Mouse (Mus musculus) mouse trophoblast stem cell (cell line): ENCODE measurements around the gene Xrcc1.

Experiments used
- in situ Hi-C, 2 experiments: fragments of 300-500 bp; cut with MseI, MboI; formaldehyde crosslinking; loops; 2 replicates in 1 of 2; 3 replicates in 1 of 2; pipeline ENCODE4 v1.15.1; 2025

Gene Xrcc1

GRCm38 (mm10) chr7:24529580-24529979 lies 16.5 kb upstream of the Xrcc1 start:
- in situ Hi-C loops: no loop called here

DNA sequence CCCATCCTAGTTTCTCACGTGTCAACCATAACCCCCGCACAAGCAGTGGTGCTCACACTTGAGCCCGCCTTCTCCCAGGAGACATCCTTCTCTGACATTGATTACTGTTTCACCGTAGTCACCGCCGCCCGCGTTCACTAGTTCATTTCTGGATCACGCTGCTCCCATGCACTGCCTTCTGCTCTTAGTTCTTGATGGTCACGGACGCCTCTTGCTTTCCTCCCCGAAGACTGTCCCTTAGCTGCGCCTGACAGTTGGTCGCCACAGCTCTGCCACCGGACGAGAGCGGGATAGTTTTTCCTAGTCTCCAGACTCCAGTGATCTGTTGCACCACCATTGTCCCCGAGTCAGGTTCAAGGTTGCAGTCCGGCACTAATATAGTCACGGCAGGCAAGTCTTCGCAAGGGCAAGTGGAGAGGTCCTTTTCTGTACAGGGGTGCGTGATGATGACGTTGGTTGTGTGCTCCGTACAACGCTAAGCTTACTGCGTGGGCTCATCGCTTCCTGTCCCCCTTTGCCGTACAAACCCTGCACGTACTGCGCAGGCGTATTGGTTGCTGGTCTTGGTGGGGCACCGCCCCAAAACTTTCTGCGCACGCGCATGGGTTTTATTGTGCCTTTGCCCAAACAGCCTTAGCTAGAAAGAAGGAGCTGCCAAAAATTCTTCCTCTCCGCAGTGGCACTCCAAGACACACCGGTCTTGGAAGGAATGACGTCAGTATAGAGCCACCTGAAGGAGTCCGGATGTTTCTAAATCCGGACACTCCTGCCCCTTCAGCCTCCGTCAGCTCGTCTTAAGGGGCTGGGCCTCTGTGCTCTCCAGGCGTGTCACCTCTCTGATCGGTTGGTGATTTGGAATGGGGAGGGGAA lies 15.8 kb upstream of the Xrcc1 start, which contains the start of gene Irgq:
Gene Irgq, plus strand, starts transcription at position 628 of the 870 bp plus-strand sequence.
- in situ Hi-C loops: no loop called here

- in situ Hi-C loops: no loop called here
Observed at GRCm38 (mm10) chr7:24531211-24531971, 14.7 kb upstream of the Xrcc1 start.

GRCm38 (mm10) chr7:24533031-24533571 lies 13.0 kb upstream of the Xrcc1 start:
- in situ Hi-C loops: no loop called here

- in situ Hi-C loops: no loop called here
Observed at GRCm38 (mm10) chr7:24533806-24534205, 12.3 kb upstream of the Xrcc1 start.

DNA sequence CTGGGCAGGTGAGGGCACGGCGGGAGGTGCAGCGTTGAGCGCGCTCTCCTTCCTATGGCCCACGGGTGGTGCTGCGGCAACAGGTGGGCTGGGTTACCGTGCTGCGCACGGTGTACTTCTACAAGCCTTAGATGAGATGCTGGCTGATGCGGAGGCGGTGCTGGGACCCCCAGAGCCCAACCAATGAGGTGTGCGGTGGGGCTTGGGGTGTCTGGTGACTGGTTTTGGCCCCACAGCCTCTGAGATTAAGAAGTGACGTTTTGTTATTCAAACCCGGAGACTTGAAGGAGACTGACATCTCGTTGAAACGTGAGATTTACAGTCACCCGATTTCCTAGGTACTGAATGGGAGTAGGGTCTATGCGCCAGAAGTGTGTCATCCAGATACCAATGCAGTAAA lies 11.8 kb upstream of the Xrcc1 start:
- in situ Hi-C loops: no loop called here

DNA sequence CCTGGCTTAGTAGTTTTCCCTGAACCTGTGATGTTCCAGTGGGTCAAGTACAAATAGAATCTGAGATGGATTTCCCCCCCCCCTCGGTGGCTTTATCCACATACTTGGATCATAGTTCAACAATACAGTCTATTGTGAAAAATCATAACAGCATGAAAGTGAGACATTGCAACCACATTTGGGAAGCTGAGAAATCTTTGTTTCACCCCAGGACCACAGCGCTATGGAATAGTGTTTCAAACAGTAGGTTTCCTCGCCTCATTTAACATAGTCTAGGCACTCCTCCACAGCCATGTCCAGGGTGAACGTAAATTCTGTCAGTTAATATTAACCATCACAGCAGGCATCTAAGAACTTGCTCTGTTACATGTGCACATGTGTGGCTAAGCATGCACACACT lies 9.0 kb upstream of the Xrcc1 start:
- in situ Hi-C loops: no loop called here

- in situ Hi-C loops: no loop called here
Observed at GRCm38 (mm10) chr7:24537591-24537990, 8.5 kb upstream of the Xrcc1 start.

- in situ Hi-C loops: no loop called here
Observed at GRCm38 (mm10) chr7:24538154-24538553, 7.9 kb upstream of the Xrcc1 start.

DNA sequence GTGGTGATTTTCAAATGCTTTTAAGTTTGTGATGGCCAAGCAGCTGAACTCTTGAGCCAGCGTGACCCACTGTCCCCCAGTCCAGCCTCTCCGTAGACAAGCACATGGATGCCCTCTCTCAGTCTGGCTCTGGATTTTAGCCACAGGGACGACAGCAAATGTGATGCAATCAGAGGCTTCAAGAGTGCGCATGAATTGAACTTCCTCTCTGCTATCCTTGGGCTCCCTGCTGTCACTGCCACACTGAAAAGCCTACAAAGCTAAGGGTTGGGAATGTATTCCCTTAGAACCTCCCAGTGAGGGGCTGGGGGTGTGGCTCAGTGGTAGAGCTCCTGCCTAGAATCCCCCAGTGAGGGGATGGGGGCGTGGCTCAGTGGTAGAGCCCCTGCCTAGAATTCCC lies 7.4 kb upstream of the Xrcc1 start:
- in situ Hi-C loops: no loop called here

- in situ Hi-C loops: no loop called here
Observed at GRCm38 (mm10) chr7:24539686-24540085, 6.4 kb upstream of the Xrcc1 start.

GRCm38 (mm10) chr7:24544506-24544905 lies 1.6 kb upstream of the Xrcc1 start:
- in situ Hi-C loops: no loop called here

GRCm38 (mm10) chr7:24546634-24547389 lies 723 bp downstream of the Xrcc1 start:
- in situ Hi-C loops: no loop called here

DNA sequence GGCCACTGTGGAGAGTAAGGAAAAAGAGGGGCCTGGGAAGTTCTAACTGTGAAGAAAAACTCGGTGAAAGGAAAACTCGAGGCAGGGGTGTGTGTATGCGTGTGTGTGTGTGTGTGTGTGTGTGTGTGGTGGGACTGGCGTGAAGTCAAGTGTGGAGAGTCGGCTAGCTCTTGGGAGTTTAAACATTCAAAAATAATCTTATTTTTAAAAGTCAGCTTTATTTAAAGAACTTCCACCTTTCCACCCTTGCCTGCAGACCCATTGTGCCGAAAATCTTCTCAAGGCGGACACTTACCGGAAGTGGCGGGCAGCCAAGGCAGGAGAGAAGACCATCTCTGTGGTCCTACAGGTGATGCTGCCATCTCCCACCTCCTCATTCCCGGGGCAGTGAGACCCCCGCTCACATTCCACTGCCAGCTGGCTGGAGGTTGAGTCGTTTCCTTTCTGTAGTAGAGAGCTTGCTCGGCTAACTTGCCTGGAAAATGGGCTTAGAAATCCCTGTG lies 1.5 kb downstream of the Xrcc1 start:
- in situ Hi-C loops: no loop called here

- in situ Hi-C loops: no loop called here
Observed at GRCm38 (mm10) chr7:24551985-24552759, 6.1 kb downstream of the Xrcc1 start.

DNA sequence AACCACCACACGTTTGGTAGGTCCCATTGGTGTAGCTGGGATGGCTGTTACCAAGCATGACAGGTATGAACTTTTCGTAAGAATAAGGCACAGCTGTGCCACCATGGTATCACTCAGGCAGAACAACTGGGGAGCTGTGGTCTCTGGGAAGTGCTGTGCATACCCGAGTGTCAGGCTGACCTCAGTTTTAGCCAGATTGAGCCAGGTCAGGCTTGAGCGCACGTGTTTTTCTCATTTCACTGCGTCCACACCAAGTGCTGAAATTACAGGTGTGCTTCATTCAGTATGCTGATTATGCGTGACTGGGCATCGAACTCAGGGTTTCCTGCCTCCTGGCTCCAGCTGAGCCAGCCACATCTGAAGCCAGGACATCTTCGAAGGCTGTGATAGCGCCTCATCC lies 9.7 kb downstream of the Xrcc1 start:
- in situ Hi-C loops: no loop called here

- in situ Hi-C loops: no loop called here
Observed at GRCm38 (mm10) chr7:24561450-24561849, 15.4 kb downstream of the Xrcc1 start.

DNA sequence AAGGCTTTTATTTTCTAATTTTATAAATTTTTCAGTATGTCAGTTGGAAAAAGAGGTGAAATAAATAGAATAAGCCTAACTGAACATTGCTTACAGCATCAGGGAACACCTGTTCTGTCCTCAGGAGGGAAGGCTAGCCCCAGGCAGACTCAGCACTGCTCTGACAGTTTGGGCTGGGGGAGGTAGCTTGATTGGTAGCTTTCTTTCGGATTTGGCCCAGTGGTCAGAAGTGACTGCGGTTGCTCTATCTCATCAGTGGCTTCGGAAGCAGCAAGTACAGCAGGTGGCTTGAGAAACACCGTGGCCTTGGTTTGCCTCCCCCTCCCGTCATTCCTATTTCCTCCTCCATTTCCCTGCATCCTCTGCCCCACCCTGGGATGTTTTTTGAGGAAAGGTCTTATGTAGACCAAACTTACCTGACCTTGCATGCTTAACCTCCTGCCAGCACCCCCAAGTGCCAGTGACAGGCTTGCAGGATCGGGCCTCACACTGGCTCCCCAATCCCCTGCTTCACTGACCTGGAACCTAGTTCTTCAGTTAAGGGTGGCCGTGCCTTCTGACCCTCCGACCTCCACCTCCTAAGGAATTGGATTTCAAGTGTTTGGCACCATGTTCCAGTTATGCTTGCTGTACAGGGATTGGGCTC lies 17.2 kb downstream of the Xrcc1 start:
- in situ Hi-C loops: no loop called here

GRCm38 (mm10) chr7:24563837-24564206 lies 17.7 kb downstream of the Xrcc1 start:
- in situ Hi-C loops: no loop called here

GRCm38 (mm10) chr7:24564607-24565265 lies 18.6 kb downstream of the Xrcc1 start:
- in situ Hi-C loops: no loop called here
